Mouse (Mus musculus): Measurements from ENCODE around the gene Ergic3. TPM values are rescaled to one million over a fixed set of nuclear protein-coding genes. Genes with fewer than 3 reads are reported as not detected.
A peak's percentile ranks its signal among the peaks of the same experiment; 100 is the strongest.

Gene Ergic3
- total RNA-seq, 2 experiments from 2014 or later = 44.1 to 46.2 TPM

DNA sequence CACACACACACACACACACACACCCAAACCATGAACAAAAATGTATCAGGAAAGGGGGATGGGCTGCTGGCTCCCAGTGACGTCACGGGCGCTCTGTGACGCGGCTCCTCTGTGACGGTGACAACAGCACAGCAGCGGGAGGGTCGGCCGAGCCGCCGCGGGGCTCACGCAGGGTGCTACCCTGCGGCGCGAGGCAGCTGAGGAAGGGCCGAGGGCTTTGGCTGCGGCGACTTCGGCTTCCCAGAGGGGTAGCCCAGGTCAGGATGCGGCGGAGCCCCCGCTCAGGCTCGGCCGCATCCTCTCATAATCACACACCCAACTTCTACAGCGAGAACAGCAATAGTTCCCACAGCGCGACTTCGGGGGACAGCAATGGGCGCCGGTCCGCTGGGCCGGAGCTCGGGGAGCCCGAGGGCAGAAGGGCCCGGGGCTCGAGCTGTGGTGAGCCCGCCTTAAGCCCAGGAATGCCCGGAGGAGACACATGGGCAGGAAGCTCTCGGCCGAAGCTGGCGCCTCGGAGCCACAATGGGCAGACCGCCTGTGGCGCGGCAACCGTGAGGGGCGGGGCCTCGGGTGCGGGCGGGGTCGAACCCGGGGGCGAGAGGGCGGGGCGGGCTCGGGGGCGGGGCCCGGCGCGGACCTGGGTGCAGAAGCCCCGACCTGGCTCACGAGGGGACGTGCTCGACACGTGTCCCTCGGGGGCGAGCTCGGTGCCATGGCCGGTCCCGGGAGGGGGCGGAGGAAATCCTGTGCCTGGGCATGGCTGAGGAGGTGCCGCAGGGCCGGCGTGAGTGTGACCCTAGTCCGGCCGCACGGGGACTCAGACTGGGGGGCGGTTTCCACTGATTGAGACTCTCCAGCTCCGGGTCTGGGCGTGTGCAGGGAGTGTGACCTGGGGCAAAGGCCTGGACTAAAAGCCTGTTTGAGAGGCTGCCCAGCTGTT lies 57.5 kb downstream of the Ergic3 start, which contains the start of gene Spag4:
Gene Spag4 (plus strand): TSS at position 77 of the 943 bp plus-strand sequence.
- intact Hi-C loops (cut with DNase I) = no loop called here
- DNase-seq = peak; percentile 57 to 62

DNA sequence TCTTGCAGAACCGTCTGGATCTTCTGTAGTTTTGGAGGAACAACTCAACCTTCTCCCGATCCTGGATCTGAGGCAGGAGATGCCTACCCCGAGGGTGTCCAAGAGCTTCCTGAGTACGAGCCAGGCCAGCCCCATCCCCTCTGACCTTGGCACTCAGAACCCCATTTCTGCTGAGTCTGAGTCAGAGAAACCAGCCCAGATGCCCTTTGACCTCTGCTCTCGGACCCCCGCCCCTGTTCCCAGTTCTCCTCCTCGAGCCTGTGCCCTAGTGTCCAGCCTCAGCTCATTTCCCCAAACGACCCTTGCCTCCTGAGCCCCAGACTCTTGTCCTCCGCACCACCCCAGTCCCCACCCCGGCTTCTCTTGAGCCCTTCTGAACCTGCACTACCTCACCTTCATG lies 58.3 kb downstream of the Ergic3 start:
- intact Hi-C loops (cut with DNase I) = no loop called here
- no peak for DNase-seq

Other genes starting within 250 kb of the Ergic3 start
- gene Mmp24, start 232.7 kb upstream of the Ergic3 start, total RNA-seq (2021) = not detected
- gene BC029722, start 188.6 kb upstream of the Ergic3 start, total RNA-seq (2021) = 10 to 100 TPM; 22.3 to 23.2 TPM
- 10 to 100 TPM; 36.1 to 45.9 TPM for gene Eif6, start 181.1 kb upstream of the Ergic3 start, total RNA-seq (2021)
- gene Fam83c, start 173.2 kb upstream of the Ergic3 start, total RNA-seq (2021) = not detected
- 100 to 1,000 TPM; 151 to 164 TPM for gene Uqcc1, start 77.7 kb upstream of the Ergic3 start, total RNA-seq (2021)
- not detected for gene Gm15557, start 67.3 kb upstream of the Ergic3 start, total RNA-seq (2021)
- under 1 TPM in 1 of 2 experiments, not detected in 1; 0.10 TPM for gene Gdf5, start 62.7 kb upstream of the Ergic3 start, total RNA-seq (2021)
- gene Cep250, start 51.6 kb upstream of the Ergic3 start, total RNA-seq (2021) = 1 to 10 TPM; 3.1 to 3.2 TPM
- gene 6430550D23Rik, start 68 bp upstream of the Ergic3 start, total RNA-seq (2021) = under 1 TPM; 0.20 to 0.39 TPM
- not detected for gene Fer1l4, start 44.9 kb downstream of the Ergic3 start, total RNA-seq (2021)
- not detected for gene Spag4, start 57.1 kb downstream of the Ergic3 start, total RNA-seq (2021)
- 1 to 10 TPM; 8.3 to 9.6 TPM for gene Cpne1, start 103.9 kb downstream of the Ergic3 start, total RNA-seq (2021)
- gene Rbm12, start 103.9 kb downstream of the Ergic3 start, total RNA-seq (2021) = 1 to 10 TPM; 3.6 to 6.6 TPM
- gene Gm28036, start 119.0 kb downstream of the Ergic3 start, total RNA-seq (2021) = 1 to 10 TPM; 4.2 to 4.4 TPM
- 100 to 1,000 TPM; 196 to 210 TPM for gene Romo1, start 136.0 kb downstream of the Ergic3 start, total RNA-seq (2021)
- 10 to 100 TPM; 70.8 to 77.4 TPM for gene Nfs1, start 136.1 kb downstream of the Ergic3 start, total RNA-seq (2021)
- 100 to 1,000 TPM in 1 of 2 experiments, 10 to 100 TPM in 1; 88.5 to 107 TPM for gene Rbm39, start 172.2 kb downstream of the Ergic3 start, total RNA-seq (2021)
- gene Phf20, start 188.4 kb downstream of the Ergic3 start, total RNA-seq (2021) = 10 to 100 TPM; 22.4 to 22.8 TPM

Measured in gastrocnemius, postnatal 36 days (tissue).